Mouse (Mus musculus): Measurements from ENCODE around the gene Rxra.

Gene Rxra

DNA sequence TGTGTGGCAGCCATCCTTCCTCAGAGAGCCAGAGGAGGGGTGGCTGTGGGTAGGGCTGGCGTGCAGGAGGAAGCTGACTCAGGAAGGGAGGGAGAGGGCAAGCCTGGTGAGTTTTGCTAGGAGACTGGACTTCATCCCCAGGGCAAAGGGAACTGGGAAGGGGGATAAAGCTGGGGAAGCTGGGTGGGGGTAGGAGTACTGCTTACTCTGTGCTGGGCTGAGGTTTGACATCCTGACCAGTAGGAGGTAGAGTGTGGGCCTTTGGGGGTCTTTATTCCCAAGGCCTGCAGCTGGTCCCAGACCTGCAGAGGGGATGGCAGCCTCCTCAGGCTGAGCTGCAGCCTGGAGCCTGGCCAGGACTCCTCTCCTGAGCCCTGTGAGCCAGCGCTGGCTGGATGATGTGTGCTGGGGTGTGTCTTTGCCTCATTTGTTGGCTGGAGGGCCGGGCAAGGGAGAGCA, 4.6 kb upstream of the Rxra start:
- DNase-seq, result no peak

DNA sequence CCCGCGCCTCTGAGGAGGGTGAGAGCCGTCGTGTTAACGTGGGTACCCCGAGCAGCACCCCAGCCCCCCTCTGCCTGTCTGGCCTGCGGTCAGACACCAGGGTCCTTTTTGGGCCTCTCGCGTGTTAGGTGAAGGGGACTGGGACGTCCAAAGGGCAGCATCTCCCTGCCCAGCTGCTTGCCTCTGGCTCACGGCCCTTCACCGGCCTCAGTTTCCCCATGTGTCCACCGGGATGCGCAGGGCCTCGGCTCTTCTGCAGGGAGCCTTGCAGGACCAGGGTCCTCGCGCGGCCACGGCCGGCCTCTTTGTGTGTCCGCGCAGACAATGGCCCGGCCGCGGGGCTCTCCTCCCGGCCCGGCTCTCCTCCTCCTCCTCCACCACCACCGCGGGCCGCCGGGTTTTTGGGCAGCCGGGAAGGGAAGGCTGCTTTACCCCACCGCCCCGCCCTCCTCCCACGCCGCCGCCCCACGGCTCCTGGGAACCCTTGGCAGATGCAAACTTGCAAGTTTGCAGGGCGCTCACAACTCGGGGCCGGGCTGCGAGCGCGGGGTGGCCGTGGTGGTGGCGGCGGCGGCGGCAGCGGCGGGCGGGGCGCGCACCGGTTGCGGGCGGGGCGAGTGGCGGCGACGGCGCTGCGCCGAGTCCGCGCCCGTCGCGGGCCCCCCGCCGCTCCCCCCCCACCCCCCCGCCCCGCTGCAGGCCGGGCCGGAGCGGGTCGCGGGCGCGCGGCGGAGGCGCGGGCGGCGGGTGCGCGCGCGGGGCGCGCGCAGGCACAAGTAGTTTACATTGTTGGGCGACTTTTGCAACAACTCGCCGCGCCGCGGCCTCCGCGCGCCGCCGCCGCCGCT, 462 bp downstream of the Rxra start:
- no peak for DNase-seq

DNA sequence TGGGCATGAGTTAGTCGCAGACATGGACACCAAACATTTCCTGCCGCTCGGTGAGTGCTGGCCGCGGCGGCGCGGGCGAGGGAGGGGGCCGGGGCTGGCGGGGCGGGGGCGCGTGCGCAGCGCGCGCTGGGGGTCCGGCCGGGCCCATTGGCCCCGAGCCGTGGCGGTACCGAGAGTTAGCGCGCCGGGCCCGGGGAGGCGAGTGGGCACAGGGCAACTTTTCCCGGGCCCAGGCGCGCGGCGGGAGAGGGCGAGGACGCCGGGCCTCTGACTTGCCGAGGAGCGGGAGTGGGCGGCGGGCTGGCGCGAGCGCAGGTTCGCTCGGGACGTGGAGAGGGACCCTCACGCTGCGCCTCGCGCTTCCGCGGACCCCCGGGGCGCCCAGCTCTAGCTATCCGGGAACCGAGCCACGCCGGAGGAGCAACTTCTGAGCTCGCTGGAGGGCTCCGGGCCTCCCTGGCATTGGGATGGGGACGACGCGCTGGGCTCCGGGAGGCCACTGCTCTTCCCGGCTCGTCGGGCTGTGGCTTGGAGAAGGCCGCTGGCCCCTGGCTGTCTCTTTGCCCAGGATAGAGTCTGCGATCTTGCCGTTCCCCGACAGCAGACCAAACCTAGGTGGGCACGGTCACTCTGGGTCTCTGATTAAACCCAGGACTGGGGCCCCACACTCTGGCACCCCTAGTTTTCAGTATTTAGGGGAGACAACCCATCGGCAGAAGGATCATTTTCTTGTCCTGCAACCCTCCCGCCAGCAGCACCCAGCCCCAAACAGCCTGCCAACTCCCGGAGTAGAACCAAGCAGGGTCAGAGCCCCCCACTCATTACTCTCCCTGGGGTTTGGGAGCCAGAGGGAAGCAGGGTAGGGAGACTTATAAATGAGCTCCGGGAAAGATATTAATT, 1.4 kb downstream of the Rxra start:
- DNase-seq, result no peak

DNA sequence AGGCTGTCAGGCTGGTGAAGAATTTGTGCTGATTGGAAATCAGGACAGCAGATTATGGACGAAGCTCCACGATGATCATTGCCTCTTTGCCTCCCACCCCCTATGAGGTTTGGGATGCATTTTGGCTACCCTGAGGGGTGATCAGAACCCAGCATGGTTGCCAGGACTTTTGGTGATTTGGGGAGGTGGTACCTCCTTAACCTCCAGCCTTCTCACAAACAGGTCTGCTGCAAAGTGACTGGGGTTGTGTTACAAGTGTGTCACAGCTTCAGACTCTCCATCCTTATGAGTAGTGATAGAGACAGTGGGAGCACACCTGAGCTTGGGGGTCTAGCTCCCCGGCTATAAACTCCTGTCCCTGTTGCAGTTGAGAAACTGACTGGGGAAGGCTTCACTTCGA, 2.1 kb downstream of the Rxra start:
- DNase-seq, result no peak

DNA sequence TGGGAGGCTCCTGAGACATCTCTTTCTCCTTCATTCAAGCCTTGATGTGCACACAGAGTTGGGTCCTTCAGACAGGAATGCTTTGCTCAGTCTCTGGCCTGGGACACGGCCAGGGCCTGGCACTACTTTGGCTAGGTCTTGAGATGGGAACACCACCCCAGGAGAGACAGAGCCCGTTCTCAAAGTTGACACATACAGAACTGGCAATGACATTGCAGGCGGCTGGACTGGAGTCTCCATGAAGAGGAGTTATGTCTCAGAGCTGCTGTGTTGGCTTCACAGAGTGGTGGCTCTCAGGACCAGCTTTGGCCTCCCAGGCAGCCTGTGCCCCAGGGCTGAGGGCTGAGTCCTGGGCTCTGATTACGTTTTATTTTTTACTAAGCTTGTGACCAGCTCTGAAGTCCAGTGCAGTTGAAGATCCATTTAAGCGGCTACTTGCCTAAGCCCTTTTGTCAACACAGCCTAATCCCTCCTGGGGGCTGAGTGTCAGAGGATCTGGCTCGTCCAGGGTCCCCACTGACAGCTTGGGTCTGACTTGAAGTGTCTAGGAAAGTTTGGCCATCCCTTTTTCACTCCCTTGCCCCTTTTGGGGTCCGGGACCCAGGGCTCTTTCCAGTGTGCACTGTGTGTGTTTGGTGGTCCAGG, 2.7 kb downstream of the Rxra start:
- no peak for DNase-seq

DNA sequence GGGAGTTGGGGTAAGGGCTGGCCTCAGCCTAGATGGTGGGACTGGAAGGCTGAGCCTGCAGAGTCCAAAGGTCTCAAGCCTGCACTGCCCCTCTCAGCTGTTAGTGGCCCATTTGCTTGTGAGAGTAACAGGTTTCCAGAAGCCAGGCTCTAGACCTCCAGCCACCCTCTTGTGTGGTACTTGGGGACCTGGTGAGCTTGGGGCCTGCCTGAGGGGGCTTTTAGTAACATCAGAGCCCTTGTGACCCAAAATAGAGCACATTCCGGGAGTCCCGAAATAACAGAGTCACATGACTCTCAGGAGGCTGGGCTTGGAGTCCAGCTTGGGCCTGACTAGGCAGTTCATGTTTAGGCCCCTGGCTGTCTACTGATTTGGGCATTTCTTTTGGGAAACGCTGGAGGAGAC, 3.4 kb downstream of the Rxra start:
- no peak for DNase-seq

DNA sequence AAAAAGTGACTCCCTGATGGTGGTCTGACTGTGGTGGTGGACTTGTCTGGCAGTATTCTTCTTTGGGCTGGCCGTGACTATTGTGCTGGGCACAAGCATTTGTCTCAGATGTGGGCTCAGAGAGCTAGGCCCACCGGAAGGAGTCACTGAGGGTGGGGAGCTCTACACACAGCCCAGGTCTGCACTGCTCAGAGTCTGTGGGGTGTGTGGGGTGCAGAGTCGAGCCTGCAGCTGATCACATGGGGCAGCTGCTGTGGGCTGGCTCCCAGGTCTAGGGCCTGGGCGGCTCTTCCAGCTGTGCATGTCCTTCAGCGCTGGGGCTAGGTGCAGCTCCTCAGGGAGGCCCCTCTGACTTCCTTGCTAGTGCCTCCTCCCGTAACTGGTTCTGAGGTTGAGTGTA, 3.8 kb downstream of the Rxra start:
- no peak for DNase-seq

DNA sequence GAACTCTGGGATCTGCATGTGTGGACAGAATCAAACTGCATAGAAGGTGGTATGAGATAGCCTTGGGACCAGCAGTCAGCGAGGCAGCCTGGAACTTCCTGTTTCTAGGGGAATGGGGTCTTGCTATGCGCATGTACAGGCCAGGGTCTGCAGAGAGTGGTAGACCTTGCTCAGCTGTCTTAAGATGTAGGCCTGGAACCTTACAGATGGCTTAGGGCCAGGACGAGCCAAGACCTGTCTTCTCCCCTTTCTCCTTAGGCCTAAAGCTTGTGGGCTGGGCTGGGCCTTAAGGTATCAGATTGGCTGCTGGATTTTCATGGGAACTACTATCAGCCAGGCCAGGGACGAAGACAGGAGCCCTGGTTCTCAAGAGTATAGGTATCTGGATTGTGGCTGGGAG, 4.4 kb downstream of the Rxra start:
- DNase-seq, result no peak

DNA sequence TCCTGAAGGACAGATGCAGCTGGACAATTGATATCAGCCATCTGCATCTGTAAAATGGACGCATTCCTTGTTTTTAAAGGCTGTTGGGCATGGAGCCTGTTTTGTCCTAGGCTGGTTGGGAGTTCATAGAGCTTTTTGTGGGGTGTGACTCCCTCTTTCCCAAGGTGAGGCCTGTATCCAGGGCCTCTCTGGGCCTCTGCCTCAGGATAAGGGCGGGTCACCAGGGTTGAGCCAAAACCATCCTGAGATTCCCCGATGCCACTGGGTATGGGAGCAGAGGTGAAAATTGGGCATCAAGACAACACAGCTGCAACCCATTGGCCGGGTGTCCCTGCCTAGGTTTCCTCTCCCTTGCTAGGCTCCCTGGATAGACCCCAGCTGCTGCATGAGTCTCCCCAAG, 5.2 kb downstream of the Rxra start:
- no peak for DNase-seq

DNA sequence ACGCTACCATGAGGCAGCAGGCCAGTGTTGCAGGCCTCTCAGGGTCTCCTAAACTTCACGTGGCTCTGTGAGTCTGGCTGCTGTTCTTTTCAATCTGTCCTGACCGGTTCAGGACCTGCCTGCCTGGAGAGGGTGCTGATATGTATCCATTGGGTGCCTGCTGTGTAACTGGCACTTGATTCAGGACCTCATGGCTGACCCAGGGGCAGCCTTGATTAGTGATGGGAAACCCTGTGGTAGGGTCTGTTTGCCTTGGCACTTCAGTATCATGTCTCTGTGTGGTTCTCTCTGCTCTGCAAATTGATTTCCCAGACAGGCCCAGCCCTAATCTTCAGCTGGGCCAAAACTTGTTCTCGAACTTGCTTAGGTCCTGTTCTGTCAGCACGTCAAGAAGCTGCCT, 5.9 kb downstream of the Rxra start:
- DNase-seq, result no peak

DNA sequence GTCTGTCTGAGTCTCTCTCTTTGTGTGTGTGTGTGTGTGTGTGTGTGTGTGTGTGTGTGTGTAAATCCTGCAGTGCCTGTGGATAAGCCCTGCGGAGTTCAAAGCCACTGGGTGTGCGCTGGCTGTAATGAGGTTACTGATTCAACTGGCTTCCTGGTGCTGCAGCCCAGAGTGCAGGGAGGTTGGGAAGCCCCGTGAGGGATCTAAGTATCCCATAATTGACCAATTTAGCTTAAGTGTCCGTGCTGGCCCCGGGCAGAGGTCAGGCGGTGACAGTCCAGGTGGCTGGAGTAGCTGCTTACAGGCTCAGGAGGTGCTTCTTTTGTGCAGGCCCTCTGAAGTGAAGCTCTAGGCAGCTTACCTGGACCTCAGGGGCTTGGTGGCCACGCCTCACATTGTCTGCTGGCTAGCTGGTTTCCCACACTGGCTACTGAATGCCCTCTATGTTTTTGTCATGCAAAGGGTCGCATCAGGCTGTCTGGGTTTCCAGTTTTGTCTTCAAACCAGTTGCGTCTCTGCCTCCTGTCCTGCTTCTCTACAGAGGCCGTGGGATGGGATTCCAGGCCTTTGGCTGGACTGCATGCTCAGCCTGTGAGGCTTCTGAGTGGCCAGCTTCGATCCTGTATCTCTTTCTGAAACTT, 7.9 kb downstream of the Rxra start:
- DNase-seq, result no peak

DNA sequence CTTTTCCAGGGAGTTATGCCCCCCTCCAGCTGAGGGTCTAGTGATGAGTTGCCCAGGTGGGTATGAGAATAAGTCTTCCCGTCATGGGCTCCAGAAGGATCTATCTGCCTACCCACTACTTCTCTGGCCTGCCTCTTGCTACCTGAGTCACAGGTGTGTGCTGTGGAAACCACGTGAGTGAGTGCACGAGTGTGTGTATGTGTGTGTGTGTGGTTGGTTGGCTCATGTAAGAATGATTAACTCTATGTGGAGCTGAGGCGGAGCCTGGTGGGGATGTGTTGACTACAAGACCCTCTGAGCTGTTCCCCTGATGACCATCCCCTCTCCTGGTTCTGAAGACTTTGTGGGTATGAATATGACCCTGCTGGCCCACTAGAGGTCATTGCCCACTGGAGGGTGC, 9.7 kb downstream of the Rxra start:
- no peak for DNase-seq

DNA sequence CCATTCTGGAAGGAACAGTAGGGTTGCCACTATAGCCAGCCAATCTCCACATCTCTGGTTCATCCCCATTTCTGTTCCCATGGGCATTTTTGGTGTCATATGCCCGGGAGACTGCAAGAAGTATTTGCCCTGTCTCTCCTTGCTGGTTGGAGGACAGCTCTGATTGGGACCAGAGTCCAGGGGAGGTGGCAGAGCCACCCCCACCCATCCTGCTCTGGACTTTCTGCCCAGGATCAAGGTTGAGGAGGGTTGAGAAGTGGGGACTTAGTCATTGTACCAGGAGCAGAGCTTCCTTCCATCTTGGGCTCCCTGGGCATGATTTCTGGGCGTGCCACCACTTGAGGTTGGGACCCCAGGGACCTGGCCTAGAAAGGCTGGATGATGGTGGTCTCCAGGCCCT, 10.1 kb downstream of the Rxra start:
- no peak for DNase-seq

DNA sequence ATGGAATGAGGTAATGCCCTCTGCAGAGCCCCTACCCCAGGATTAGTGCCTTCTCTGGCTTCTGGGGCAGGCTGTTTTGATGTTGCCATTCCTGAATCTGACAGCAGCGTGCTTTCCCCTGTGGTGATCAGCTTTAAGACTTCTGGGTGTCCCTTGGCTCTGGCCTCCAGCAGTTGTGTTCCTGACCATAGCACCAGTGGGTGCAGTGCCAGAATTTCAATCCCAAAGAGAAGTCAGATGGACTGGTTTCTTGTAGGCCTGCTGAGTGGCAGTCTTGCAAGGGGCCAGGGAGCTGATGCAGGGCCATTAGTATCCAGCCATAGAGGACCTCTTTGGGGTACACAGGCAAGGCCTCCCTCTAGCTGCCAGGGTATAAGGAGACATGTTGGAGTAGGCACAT, 10.8 kb downstream of the Rxra start:
- DNase-seq, result no peak

DNA sequence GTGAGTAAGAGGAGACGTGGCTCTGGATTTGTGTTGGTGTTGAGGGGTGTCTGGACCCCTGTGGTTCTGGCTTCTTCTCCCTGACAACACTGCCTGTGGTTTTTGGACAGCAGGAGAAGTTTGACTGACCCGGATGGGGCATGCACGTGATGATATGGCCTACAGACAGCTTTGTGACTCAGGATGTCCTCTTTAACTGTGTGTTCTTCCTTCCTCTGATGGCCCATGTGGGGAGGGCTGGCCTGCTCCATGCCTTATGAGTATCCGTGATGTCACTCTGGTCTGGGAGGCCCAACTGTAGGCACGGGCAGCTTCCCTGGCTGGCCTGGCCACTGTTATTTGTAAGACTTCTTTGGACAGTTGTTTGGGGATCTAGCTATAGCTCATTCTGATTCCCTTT, 11.7 kb downstream of the Rxra start:
- DNase-seq, result no peak

DNA sequence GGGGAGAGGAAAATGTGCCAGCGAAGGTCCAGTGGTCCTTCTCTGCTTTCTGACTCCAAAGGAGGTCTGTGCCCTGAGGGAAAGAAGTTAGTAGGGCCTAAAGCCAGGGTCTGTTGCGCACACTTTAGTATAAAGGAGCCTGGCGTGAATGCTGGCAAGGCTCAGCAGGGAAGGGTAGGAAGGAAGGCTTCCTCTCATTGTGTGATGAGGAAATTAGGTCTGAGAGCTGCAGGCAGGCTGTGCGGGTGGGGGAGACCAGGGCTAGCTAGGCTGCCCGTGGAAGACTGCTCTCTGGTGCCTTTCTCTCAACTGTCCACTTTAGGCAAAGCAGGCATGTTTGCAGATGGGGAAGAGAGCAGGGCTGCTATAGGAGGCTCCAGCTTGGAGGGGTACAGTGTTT, 14.5 kb downstream of the Rxra start:
- no peak for DNase-seq

DNA sequence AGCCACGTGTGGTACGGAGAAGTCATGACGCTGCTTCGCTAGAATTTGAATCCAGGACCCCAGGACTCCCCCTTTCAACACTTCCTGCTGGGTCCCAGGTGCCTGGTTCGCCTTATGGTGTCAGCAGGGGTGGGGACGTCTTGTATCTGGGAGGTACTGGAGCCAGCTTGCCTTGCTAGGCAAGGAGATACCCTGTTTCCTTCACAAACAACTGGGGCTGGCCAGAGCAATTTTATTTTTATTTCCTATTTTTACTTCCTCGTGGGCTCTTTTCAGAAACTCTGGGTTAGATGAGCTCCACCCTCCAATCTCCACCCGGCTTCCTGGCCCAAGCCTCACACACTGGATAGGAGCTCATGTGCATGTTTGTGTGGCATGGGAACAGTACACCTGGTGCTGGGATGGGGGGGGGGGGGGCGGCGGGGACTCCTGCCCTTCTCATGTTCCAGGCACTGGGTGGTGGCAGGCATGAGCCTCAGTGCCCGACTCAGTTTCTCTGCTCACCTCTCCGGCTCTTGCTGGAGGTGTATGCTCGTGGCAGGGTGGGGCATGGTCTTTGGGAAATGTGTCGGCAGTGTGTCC, 15.0 kb downstream of the Rxra start:
- no peak for DNase-seq

DNA sequence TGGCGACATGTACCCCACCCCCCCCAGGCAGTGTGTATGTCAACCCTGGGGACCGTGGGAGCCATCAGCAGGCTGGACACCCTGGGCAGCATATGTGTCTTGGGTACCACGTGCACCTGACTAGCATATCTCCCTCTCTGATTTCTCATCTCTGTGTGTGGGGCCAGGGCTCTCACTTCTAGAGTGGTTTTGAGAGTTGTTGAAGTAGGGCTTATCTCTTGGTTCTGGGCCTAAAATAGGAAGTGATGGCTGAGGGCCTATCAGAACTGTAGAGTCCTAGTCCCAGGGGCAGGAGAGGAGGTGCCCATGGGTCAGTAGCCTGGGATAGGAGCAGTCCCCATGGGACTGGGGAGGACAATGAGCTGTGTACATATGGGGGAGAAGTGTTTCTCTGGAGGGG, 16.4 kb downstream of the Rxra start:
- DNase-seq, result no peak

DNA sequence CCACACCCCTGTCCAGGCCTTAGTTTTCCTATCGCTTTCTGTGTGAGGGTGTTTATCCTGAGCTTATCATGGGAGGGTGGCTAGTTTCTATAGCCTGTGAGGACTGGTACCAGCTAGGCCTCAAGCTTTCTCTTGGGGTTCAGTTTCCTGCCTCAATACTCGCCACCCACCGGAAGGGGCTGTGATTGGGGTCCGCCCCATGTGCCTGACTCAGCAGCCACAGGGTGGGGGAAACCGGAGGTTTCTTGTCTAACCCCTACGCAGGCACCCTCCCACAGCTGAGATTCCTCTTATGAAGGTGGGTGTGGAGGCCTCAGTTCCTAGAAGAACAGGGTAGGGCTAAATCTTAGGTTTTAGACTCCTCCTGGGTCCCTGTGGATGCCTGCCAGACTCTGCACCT, 17.4 kb downstream of the Rxra start:
- DNase-seq, result no peak

DNA sequence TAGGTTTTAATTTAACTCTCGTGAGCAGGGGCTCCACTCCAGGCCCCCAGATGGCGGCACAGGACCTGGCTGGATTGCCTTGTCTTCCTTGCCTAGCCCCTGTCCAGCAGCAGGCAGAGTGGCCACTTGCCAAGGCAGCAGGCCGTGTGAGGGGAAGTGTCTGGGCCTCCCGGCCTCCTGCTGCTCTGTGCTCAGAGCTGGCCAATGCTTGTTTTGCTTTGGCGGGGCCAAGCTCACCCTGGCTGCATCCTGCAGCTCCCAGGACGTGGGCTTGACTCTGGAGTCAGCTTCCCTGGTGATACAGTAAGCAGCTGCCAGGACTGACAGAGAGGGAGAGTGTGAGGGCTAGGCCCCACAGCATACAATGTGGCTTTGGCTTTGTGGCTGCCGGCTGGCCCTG, 23.3 kb downstream of the Rxra start:
- peak; percentile 86 for DNase-seq

DNA sequence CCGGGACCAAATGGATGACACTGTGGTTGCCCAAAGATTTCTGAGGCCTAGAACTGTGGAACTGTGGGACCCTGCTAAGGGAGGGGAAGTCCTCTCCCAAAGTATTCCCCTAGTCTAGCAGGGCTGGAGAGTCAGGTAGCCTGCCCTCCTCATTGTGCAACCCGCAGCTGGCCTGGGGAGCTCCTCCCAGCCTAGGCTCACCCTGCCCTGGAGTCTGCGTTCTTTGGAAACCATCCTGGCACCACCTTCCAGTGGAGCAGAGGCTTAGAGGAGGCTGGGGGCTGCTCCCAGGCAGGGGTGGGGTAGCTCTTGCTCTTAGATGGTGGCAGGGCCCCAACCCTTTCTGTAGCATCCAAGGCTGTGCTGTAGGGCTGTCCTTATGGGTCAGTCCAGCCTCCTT, 26.0 kb downstream of the Rxra start:
- no peak for DNase-seq

DNA sequence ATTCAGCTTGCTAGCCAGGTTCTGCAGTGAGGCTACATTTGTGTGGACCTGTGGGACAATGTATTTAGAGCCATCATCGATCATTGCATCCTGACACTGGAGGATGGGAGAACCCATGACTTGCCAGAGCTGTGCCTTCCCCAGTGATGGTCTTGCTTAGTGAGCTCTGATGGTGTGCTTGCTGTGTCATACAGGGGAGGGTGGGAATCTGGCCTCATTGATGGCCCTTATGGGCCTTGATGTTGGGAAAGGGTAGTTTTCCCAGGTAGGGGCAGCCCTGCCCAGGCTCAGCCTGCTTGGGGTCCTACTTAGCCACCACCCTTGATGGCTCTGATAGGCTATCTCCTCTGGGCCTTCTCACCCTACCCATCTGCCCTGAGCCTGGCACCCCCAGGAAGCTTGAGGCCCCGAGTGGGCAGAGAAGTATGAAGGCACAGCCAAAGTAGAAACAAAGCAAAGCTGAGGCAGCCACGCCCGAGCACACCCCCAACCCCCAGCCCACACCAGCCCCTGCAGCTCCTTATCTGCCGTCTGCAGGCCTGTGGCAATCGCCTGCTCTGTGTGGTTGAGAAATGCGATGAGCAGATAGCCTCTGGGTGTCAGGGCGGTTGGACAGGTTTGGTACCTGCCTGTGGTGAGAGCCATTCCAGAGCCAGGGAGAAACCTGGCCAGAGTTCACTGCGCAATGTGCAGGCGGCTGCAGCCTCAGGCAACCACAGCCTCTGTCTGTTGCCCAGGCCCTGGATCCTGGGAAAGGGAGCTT, 26.8 kb downstream of the Rxra start:
- no peak for DNase-seq

Data from layer of hippocampus, adult 9-11 months (tissue).